Mouse (Mus musculus) testis, postnatal 10 days (tissue): ENCODE results near the gene Tuba3a.

Experiments
- DNase-seq: peaks from one replicate; pipeline ENCODE4 v3.0.0; 2021; ENCODE audit warnings: low spot score

The Tuba3a gene

GRCm38 (mm10) chr6:125266091-125266490 is 19.8 kb downstream of the Tuba3a start:
- no peak for DNase-seq

DNA sequence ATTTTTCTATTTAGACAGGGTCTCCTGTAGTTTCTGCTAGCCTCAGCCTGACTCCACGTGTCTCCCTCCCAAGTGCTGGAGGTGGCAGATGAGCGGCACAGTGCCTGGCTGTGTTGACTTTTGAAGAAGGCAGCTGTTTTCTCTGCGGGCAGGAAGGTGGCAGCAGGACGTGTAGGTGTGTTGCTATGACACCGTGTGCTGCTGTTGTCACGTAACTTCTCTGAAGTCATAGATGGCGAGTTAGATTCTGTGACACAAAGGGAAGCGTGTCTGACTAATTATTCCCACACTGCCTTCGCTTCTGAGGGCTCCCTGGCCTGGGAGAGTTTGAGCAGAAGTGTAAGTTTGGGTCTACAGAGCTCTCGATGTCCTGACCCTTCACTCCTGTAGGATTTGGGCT is 20.6 kb downstream of the Tuba3a start:
- no peak for DNase-seq

GRCm38 (mm10) chr6:125264219-125264618 is 21.6 kb downstream of the Tuba3a start:
- no peak for DNase-seq

DNA sequence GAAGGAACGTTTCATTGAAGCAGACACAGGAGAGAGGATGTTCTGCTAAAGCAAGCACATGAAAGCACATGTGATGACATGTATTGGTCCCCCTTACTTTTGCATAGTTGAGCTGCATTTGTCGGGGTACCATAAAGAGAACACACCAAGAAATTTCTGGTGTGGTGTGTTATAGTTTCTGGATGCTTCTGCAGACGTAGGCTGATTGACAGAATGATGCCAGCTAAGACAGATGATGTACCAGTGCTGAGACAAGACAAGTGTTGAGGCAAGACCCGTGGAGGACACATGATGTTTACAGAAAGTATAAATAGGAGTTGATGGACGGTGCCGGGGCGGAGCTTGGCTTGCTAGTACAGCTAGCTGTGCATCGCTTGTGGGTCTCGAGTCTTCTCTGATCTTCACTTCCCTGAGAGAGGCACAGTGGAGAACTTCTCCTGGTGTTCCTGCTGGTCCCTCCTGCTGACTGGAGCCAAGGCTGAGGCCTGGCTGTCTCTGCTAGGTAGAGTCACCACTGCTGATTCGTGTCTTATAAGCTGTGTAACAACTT is 25.8 kb downstream of the Tuba3a start:
- no peak for DNase-seq

DNA sequence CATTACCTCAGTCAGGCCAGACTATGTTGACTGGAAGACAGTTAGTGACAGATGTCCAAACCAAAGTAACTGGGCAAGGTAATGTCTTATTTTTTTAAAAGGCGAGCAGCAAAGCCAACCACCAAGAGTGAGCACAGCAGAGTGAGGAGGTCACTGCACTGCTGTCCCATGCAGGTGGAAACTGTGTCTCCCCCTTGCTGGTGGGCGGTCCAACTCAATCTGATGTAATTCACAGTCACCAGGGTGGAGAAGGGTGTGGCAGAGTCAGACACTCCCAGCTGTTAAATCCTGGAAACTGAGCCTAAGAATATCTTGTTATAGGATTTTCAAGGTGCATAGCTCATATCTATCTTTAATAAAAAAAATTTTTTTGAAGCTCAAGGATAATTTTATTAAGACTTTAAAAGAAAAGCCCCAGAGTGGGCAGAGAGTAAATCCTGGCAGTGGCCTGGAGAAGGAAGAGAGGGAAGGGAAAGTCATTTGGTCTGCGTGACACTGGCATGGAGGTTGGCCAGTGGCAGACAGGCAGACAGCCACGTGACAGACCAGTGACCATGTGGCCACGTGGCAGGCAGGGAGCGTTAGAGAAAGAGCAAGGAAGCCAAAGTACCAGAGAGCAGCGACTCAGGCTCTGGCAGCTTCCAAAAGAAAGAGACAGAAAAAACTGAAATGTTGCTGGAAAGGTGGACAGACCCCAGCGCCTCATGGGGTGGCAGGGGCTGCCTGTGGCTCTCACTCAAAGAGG is 29.4 kb downstream of the Tuba3a start:
- no peak for DNase-seq

- no peak for DNase-seq
Measured at GRCm38 (mm10) chr6:125255516-125256044, 30.3 kb downstream of the Tuba3a start.

DNA sequence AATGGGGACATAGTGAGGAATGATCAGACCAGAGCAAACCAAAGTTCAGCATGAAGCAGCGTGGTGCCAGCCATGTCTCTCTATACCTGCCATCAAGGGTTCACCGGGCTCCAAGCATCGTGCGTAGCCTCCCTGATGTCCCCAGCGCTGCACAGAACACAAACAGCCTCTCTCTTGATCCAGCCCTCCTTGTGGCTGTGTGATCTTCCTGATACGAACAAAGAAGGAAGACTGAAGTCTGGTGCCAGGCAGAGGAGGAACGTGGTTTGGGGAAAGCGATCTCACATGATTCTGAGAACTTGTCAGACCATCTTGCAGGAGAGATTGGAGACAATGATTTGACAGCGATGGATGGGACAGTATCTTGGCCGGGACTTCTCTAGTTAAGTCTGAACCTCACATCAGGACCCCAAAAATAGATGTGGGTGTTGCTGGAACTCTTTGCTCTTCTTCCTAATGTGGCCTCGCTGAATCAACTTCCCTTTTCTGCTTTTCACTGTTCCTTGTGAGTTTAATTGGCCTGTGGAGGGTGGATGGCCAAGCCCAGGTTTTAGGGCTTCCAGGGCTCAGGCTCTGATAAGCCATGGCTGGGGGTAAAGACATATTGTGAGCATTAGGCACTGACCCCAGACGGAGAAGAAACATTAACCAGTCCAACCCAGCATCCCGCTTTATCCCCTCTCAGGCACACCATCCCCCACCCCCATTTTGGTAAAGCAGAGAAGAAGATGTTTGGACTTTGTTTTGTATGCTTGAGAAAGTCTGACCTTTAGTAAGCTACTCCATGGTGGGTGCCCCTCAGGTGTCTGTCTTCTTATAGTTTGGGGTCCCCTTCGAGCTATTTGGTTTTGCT is 31.8 kb downstream of the Tuba3a start:
- no peak for DNase-seq

DNA sequence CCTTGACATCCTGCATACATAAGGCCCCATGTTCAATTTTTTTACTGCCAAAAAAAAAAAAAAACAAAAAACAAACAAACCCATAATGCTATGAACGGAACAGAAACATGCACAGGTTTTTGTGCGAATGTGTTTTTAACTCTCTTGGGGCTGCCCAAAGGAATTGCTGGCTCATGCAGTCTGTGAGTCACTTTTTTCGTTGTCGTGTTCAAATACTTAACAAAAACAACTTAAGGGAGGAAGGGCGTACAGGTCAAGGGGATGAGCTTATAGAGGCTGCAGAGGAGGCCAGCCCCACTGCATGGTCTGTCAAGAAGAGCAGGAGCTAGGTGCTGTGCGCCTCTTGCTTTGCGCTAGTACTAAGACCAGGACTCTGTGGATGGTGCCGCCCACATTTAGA is 33.1 kb downstream of the Tuba3a start:
- DNase-seq, result no peak

GRCm38 (mm10) chr6:125252285-125252684 is 33.6 kb downstream of the Tuba3a start:
- no peak for DNase-seq

- no peak for DNase-seq
Measured at GRCm38 (mm10) chr6:125244551-125244950, 41.3 kb downstream of the Tuba3a start.

- no peak for DNase-seq
Measured at GRCm38 (mm10) chr6:125241566-125241965, 44.3 kb downstream of the Tuba3a start.

DNA sequence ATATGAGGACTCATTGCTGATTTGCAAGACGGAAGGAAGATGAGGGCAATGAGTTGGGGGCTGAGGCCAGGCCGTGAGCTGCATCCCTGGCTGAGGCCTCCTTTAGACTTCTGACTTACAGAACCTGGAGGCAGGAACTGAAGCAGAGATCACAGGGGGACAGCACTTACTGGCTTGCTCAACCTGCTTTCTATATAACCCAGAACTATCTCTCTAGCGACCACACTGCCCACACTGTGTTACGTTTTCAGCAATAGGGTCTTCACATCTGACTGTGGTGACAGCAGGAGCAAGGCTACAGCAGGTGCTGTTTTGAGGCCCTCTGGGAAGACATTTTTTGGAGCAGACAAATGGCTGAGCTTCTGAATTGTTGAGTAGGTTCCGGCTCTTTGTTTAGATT is 45.2 kb downstream of the Tuba3a start:
- DNase-seq, result no peak

GRCm38 (mm10) chr6:125239547-125239946 is 46.3 kb downstream of the Tuba3a start:
- no peak for DNase-seq

- no peak for DNase-seq
Measured at GRCm38 (mm10) chr6:125238396-125238795, 47.4 kb downstream of the Tuba3a start.

DNA sequence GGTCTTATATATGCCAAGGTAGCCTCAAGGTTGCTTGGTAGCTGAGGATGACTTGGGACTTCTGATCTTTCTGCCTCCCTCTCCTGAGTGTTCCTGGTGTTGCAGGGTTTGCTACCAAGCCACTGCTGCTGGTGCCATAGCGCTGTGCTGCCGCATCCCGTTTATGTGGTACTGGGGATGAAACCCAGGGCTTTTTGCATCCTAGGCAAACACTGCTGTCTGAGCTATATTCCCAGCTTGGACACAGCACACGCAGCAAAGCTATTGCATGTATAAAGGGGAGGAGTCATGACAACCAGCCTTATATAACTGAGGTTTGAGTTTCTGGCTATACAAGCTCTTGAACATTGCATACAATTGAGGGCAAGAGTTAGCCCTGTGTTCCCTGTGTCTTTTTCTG is 48.4 kb downstream of the Tuba3a start:
- DNase-seq, result no peak

DNA sequence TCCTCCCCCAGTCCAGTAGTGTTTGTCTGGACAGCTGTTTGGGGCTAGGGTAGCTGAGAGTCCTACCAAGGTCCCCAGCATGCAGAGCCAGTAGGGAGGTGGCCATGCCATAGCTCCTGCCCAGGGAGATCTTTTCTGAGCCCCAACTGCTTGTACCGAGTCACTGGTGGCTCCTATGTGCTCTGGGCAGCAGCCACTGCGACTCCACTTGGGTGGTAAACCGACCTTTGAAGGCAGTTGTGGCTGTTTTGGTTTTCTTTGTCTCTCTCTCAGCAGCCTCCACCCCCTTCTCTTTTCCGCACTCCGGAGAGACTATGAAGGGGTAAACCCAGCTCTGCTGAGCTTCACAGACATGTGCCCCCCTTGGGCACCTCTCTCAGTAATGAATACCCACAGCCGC is 49.1 kb downstream of the Tuba3a start, which contains the start of gene Cd27:
Gene Cd27 (minus strand): TSS at position 229 of the 400 bp plus-strand sequence.
- no peak for DNase-seq

- no peak for DNase-seq
Measured at GRCm38 (mm10) chr6:125236341-125236740, 49.5 kb downstream of the Tuba3a start.

DNA sequence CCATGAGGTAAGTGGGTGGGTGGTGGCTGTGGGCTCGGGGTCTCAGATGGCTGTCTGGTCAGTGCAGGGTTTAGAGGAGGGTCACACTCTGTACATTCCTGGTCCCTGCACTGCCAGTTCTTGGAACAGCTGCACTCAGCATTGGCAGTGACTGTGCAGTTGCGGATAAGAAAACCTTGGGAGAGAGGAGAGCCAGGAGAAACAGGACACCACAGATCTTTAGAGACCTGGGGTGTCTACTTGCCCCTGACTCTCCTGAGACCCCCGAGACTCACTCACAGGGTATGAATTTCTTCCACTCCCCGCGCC is 51.4 kb downstream of the Tuba3a start:
- no peak for DNase-seq

- no peak for DNase-seq
Measured at GRCm38 (mm10) chr6:125233816-125234519, 51.9 kb downstream of the Tuba3a start.

GRCm38 (mm10) chr6:125232516-125232915 is 53.3 kb downstream of the Tuba3a start:
- no peak for DNase-seq

- no peak for DNase-seq
Measured at GRCm38 (mm10) chr6:125232045-125232437, 53.8 kb downstream of the Tuba3a start.
